Mouse (Mus musculus) heart, postnatal 14 days (tissue): Measurements from ENCODE around the gene Cd28. TPM values are rescaled to one million over a fixed set of nuclear protein-coding genes. Genes with fewer than 3 reads are reported as not detected.

Experiments
- DNase-seq, 2 experiments: peaks; one replicate each; pipeline ENCODE4 v3.0.0; 2021 to 2022
- intact Hi-C: fragments of 180-260 bp; cut with DNase I; formaldehyde crosslinking; loops from one replicate; pipeline ENCODE4 v1.15.1; 2025
- long read RNA-seq, 2 experiments: library from polyadenylated mRNA; stranded (forward); transcript quantifications; one replicate each; pipeline ENCODE4 v2.0.0; 2021
- total RNA-seq, 2 experiments: library from RNA; stranded (reverse); gene quantifications; 2 replicates each; pipeline ENCODE4 v1.2.3; 2021

Gene Cd28
- total RNA-seq: 1 to 10 TPM; 6.7 to 7.6 TPM
- long read RNA-seq, experiment 1, full-length matches to known transcripts: 1 of 7 reads
- long read RNA-seq, experiment 1, partial matches to known transcripts: 0 of 7 reads
- long read RNA-seq, experiment 1, other reads (novel, unspliced or antisense): 6 of 7 reads
- long read RNA-seq, experiment 2, partial matches to known transcripts: 1 of 5 reads
- long read RNA-seq, experiment 2, other reads (novel, unspliced or antisense): 4 of 5 reads

- peak in 1 of 2 experiments; percentile 19 for DNase-seq
- intact Hi-C loops: loop anchor here (5.0 to 10.0 kb wide), 4 partner anchors 106 to 238 kb away; partner anchors contain the start of gene Raph1
Observed at GRCm38 (mm10) chr1:60716567-60716966, at the start of gene Cd28. Gene Cd28, plus strand, starts transcription at chr1:60716800.

DNA sequence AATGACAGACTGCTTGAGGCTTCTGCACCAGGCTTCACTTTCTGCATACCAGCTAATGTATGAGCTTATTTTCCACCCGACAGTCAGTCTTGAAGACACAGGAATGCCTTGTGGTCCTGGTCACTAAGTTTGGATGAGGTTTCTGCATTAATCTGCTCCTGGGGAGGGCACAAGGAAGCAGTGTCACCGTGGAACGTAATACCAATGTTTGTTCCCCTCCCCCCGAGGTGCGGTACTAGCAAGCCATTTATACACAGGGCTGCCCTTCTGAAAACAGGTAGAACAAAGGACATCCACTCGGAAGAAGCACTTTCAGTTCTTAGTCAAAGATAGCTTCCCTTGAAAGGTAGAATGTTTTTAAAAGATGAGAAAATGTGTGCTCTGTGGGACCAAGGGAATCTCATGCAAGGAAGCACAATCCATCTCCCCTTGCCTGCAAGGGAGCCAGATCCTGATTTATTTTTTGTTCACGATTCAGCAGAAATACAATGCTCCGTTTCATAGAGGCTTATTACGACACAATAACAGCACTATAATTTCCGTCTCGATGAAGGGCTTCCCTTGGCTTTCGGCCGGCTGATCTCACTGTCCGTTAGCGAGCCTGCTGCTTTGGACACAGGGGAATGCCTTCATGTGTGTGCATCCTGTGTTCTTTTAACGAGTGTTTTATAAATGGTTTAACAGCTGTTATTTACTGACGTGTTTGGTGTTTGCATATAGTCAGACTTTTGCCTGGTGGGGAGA, 48.6 kb upstream of the Cd28 start:
- intact Hi-C loops: loop anchor here (2.0 to 5.0 kb wide), 2 partner anchors 47 to 189 kb away; no protein-coding TSS in a partner anchor
- peak; percentile 63 to 74 for DNase-seq

DNA sequence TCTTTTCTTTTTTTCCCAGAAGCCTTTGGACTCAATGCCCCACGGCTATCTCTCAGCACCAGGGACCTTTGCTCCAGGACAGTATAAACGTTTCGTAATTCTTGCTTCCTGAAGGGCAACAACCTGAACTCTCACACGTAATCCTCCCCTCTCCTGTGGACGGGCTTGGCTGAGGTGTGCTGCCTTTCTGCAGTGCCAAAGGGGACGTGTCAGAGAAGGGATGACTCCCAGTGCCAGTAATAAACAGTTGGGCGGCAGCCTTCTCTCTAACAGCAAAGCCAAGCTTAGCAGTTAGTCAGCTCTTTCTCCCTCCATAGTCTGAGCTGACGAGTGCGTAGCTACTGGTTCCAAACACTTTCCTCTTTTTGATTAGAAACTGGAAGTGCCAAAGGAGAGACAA, 47.6 kb upstream of the Cd28 start:
- peak; percentile 30 to 46 for DNase-seq
- intact Hi-C loops: loop anchor here (2.0 to 5.0 kb wide), 2 partner anchors 46 to 188 kb away; no protein-coding TSS in a partner anchor

DNA sequence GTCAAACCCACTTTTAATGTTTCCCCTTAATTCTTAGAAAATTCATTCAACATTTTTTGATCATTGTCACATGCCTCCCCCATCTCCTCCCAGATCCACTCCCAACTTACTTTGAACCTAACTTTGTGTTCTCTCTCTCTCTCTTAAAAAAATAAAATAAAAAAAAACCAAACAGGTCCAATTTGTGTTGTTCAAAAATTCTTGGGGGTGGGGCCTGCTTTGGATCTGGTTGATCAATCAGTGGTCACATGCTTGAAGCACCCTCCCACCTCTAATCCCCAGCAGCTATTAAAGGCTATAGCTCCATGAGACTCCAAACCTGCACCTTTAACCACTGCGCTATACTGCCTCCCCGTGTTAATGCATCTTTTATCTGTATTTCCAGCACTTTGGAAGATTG, 46.9 kb upstream of the Cd28 start:
- intact Hi-C loops: loop anchor here (2.0 to 5.0 kb wide), 2 partner anchors 45 to 188 kb away; no protein-coding TSS in a partner anchor
- DNase-seq: no peak

DNA sequence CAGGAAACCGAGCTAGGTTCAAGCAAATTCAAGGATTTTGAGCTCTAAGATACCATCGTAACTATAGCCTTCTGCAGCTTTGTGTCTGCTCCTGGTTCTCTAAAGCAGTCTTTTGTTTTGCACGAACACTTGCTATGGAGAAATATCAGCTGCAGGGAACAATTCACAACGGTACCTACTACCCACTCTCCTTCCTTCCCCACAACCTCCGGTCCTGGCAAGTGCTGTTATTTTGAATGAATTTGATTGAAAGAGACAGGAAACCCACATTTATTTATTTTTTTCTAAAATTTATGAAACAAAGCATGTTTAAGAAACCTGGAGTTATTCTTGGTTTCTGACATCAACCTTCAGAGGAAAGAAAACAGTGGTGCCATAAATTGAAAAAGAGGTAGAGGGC, 46.4 kb upstream of the Cd28 start:
- intact Hi-C loops: no loop called here
- no peak for DNase-seq

GRCm38 (mm10) chr1:60683766-60684165, 32.8 kb upstream of the Cd28 start:
- intact Hi-C loops: no loop called here

DNA sequence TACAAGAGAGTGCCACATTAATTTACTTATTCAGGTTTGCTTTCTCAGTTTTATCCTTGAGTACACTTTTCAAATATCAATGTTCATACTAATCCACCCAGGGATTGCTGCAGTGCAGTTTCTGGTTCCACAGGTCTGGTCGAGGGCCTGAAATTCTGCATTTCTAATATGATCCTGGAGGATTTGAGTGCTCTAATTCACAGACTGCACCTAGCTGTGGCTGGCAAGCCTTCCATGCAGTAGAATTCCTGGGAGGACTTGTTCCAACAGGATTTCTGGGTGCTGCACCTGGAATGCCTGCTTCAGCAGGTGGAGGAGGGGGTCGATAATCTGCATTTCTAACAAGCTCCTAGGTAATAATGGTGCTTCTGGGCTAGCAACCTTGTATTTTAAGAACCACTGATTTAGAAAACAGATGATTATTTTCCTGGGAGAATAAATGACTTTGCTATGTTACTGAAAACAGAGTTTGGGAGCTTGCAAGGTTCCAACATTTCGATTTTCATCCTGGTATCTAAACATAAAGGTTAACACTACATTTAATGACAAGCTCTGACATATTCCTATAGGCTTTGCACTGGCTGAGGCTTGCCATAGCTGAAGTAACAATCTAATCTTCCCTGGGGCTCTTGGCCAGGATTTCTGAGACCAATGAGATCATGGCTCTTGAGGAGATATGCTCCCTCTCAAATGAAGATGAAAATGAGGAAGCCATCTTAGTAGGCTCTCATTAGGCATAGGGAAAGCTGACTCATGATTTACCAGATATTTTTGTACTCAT, 20.3 kb upstream of the Cd28 start:
- intact Hi-C loops: no loop called here
- no peak for DNase-seq

More at GRCm38 (mm10) chr1:60683766-60684165, 32.8 kb upstream of the Cd28 start:
- no peak for DNase-seq

DNA sequence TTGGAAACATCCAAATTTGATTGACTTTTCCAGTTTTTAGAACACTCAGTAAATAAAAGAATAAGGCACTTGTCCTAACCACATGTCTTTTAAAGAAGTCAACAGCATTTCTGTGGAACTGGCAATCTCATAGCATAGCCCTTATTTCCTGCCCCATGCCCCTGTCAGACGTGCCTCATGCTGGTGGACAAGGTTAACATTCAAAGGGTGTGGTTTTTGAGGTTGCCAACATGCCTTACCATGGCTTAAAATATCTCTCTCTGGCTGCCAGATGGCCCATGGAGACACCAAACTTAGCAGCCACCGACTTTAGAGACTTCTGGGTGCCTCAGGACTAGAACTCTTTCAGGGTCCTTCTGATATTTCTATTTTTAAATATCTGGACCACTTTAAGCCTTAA, 14.0 kb upstream of the Cd28 start:
- intact Hi-C loops: no loop called here
- DNase-seq: no peak

DNA sequence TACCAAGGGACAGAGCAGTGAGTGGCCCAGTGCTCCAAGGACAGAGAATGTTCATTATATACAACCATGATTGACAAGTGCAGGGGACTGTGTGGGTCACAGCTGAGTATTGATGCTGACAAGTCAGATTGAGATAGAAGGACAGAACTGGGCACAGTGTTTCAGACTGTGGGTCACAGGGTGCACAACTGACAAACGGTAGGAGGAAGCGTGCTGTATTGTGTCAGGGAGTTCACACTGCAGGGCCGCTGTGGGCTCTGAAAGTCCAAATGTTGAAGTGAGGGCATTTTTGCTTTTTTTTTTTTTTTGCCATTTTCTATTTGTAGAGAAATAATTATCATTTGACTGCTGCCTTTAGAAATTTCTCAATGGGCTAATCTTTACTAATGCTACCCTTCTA, 3.4 kb upstream of the Cd28 start:
- intact Hi-C loops: loop anchor here (10.0 kb wide), 1 partner anchor 242 kb away; no protein-coding TSS in a partner anchor
- no peak for DNase-seq

GRCm38 (mm10) chr1:60715651-60716196, 876 bp upstream of the Cd28 start:
- peak; percentile 46 to 55 for DNase-seq
- intact Hi-C loops: loop anchor here (2.0 to 10.0 kb wide), 5 partner anchors 47 to 239 kb away; partner anchors contain the start of gene Raph1

DNA sequence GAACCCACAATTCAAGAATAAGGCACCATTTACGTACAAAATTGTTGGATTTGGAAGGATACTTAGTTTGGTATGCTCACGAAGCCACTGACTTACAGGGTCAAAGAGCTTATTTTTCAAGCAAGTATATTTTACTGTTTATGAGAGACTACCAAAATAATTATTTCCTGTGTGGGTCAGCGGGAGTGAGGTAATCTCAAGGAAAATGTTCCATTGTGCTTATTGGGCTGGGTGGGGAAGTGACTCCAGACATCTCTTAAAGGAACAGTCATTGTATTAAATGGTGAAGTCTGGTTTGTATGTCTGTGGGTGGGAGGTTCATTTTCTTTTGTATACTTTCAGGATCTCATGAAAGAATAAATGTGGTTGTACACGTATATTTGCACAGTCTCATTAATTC, 2.0 kb downstream of the Cd28 start:
- DNase-seq: no peak
- intact Hi-C loops: loop anchor here (5.0 to 10.0 kb wide), 4 partner anchors 104 to 236 kb away; partner anchors contain the start of gene Raph1

DNA sequence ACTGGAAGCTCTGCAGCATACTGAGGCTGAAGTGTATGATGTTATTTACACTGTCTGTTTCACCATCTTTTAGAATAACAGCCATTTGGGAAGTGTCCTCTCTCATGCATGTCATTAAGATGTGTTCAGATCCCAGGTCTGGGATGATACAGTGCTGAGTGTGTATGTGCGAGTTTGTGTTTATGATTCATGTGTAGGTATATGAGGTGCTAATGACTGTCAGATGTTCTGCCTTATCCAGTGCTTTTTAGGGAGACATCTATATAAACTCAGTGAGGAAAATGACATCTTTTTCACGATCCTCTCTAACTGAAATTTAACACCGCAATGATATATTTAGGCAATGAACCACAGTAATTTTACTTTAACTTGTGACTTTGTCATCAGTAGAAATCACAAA, 7.0 kb downstream of the Cd28 start:
- intact Hi-C loops: no loop called here
- no peak for DNase-seq

- DNase-seq: no peak
- intact Hi-C loops: no loop called here
Observed at GRCm38 (mm10) chr1:60731940-60732339, 15.3 kb downstream of the Cd28 start.

DNA sequence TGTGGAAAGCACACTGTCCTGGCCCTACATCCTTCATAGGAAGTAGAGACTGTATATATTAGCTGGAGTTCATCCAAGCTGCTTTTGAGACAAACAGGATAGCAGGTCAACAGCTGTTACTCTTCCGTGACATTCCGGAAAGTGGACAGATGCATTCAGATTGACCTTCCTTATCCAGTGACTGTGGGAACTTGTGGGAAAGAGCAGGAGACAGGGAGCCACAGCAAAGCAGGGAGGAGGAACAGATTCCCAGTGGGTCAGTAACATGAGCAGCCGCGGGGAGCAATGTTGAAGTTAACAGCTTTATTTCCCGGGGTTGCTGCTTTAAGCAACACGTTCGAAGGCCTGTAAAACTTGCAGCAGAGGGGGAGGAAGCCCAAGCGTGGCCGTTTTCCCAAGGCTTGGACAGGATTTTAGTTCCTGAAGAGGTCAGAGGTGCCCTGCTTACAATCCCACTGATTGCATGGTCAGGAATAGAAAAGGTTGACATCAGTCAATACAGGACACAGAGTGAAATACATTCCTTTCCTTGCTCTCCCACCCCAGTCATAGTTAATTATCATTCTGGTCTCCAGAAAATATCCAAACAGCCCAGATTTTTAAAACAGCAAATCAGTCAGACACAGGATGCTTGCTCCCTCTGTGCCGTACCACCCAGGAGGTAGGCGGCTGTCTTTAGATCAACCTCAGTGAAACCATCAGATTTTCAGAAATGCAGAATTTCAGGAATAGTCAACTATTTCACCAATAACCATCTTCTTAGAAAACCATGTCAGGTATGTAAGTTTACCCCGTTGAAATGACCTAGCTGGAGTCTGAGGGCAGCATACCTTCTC, 18.7 kb downstream of the Cd28 start:
- intact Hi-C loops: loop anchor here (5.0 kb wide), 2 partner anchors 117 to 168 kb away; partner anchors contain the start of gene Raph1
- peak; percentile 46 to 47 for DNase-seq

DNA sequence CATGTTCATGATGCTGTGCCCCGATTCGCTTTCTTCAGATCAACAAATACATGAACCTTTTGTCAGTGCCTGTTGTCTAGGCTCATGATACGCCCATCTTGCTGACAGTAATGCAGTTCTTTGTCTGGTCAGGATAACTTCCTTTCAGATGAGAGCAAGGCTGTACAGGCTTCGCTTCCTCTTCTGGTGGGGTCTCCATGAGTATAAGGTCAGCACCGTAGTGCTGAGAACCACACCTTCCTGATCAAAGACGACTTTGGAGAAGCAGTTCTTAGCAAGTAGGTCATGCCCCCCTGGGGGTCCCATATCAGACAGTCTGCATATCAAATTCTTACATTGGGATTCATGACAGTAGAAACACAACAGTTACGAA, 19.3 kb downstream of the Cd28 start:
- intact Hi-C loops: loop anchor here (5.0 kb wide), 2 partner anchors 116 to 169 kb away; partner anchors contain the start of gene Raph1
- DNase-seq: no peak

GRCm38 (mm10) chr1:60744266-60744665, 27.7 kb downstream of the Cd28 start:
- intact Hi-C loops: no loop called here
- no peak for DNase-seq

DNA sequence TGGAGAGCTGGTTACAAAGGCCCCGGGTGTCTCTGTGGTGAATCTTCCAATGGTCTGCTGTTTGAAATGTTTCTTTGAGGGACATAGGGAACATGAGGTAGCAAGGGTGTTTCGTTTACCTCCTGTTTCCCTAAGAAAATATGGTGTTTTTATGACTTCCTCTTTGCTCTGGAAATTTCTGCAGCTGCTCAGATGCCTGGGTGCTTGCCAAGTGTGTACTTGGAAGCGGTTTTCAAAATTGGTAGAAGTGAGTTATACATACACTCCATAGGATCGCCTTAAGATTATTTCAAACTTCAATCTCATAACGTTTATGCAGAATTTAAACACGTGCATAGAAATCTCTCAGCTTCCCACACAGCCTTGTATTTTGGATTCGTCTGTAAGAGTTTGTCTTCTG, 29.1 kb downstream of the Cd28 start:
- intact Hi-C loops: no loop called here
- peak; percentile 56 to 60 for DNase-seq

DNA sequence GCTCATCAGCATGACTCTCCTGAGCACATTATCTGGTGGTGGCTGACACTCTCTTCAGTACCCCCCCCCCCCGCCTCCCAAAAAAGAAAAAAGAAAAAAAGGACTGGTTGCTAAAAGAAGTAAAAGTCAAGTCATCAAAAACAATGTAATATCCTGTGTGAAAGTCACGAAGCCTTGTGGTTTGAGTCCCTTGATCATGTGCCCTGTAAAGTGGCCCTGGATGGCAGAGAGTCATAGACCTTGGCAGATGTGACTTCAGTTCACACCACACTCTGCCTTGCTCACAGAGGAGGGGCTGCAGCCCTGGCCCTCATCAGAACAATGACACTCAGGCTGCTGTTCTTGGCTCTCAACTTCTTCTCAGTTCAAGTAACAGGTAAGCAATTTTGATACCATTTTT, 29.6 kb downstream of the Cd28 start:
- DNase-seq: no peak
- intact Hi-C loops: no loop called here

DNA sequence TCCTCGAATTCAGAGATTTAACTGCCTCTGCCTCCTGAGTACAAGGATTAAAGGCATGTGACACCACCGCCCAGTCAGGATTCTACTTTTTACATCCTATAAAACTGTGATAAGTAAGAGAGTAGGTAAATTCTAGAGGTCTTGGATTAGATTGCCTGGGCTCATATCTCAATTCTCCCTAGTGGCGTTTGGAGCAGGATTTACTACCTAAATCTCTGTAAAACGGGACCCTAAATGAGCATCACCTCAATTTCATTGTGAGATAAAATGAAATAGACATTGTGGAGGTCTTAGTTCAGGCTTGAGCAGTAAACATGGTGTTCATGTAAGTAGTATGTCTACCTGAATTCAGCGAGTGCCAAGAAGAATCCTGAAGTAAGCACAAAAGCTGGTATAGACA, 30.3 kb downstream of the Cd28 start:
- intact Hi-C loops: no loop called here
- no peak for DNase-seq

- intact Hi-C loops: no loop called here
- DNase-seq: no peak
Observed at GRCm38 (mm10) chr1:60748286-60748685, 31.7 kb downstream of the Cd28 start.
